Mouse (Mus musculus): ENCODE results near the gene Lpp.
A peak's percentile ranks its signal among the peaks of the same experiment; 100 is the strongest.

The Lpp gene

GRCm38 (mm10) chr16:24860445-24860844 is 467.1 kb downstream of the Lpp start:
- no peak for DNase-seq (ENCODE audit: low read depth, low spot score)

- DNase-seq (ENCODE audit: low read depth, low spot score), result no peak
Measured at GRCm38 (mm10) chr16:24861374-24861773, 468.1 kb downstream of the Lpp start.

GRCm38 (mm10) chr16:24874235-24874634 is 480.9 kb downstream of the Lpp start:
- peak; percentile 21 for DNase-seq (ENCODE audit: low read depth, low spot score)

- no peak for DNase-seq (ENCODE audit: low read depth, low spot score)
Measured at GRCm38 (mm10) chr16:24875661-24876060, 482.4 kb downstream of the Lpp start.

GRCm38 (mm10) chr16:24878977-24879376 is 485.7 kb downstream of the Lpp start:
- no peak for DNase-seq (ENCODE audit: low read depth, low spot score)

- peak; percentile 18 for DNase-seq (ENCODE audit: low read depth, low spot score)
Measured at GRCm38 (mm10) chr16:24880698-24881097, 487.4 kb downstream of the Lpp start.

- no peak for DNase-seq (ENCODE audit: low read depth, low spot score)
Measured at GRCm38 (mm10) chr16:24881981-24882775, 488.9 kb downstream of the Lpp start.

GRCm38 (mm10) chr16:24884017-24884416 is 490.7 kb downstream of the Lpp start:
- no peak for DNase-seq (ENCODE audit: low read depth, low spot score)

- peak; percentile 42 for DNase-seq (ENCODE audit: low read depth, low spot score)
Measured at GRCm38 (mm10) chr16:24886346-24886745, 493.0 kb downstream of the Lpp start.

- peak; percentile 23 for DNase-seq (ENCODE audit: low read depth, low spot score)
Measured at GRCm38 (mm10) chr16:24886943-24887342, 493.6 kb downstream of the Lpp start.

- DNase-seq (ENCODE audit: low read depth, low spot score), result no peak
Measured at GRCm38 (mm10) chr16:24891453-24891852, 498.1 kb downstream of the Lpp start.

GRCm38 (mm10) chr16:24895160-24895559 is 501.9 kb downstream of the Lpp start:
- DNase-seq (ENCODE audit: low read depth, low spot score), result no peak

- no peak for DNase-seq (ENCODE audit: low read depth, low spot score)
Measured at GRCm38 (mm10) chr16:24897641-24898040, 504.3 kb downstream of the Lpp start.

GRCm38 (mm10) chr16:24900241-24900796 is 507.0 kb downstream of the Lpp start:
- DNase-seq (ENCODE audit: low read depth, low spot score), result peak; percentile 47

- peak; percentile 20 for DNase-seq (ENCODE audit: low read depth, low spot score)
Measured at GRCm38 (mm10) chr16:24901139-24901859, 508.0 kb downstream of the Lpp start.

GRCm38 (mm10) chr16:24902111-24902510 is 508.8 kb downstream of the Lpp start:
- no peak for DNase-seq (ENCODE audit: low read depth, low spot score)

GRCm38 (mm10) chr16:24908926-24909325 is 515.6 kb downstream of the Lpp start:
- no peak for DNase-seq (ENCODE audit: low read depth, low spot score)

- DNase-seq (ENCODE audit: low read depth, low spot score), result no peak
Measured at GRCm38 (mm10) chr16:24910321-24910720, 517.0 kb downstream of the Lpp start.

- DNase-seq (ENCODE audit: low read depth, low spot score), result peak; percentile 27
Measured at GRCm38 (mm10) chr16:24910834-24911233, 517.5 kb downstream of the Lpp start.

GRCm38 (mm10) chr16:24912381-24912780 is 519.1 kb downstream of the Lpp start:
- no peak for DNase-seq (ENCODE audit: low read depth, low spot score)

- no peak for DNase-seq (ENCODE audit: low read depth, low spot score)
Measured at GRCm38 (mm10) chr16:24913021-24913420, 519.7 kb downstream of the Lpp start.

- no peak for DNase-seq (ENCODE audit: low read depth, low spot score)
Measured at GRCm38 (mm10) chr16:24913641-24914392, 520.5 kb downstream of the Lpp start.
